Mouse (Mus musculus) heart, adult 18-20 months (tissue): Measurements from ENCODE around the gene Ppara. TPM values are rescaled to one million over a fixed set of nuclear protein-coding genes. Genes with fewer than 3 reads are reported as not detected.

Experiments used
- DNase-seq, 2 experiments: peaks; one replicate each; pipeline ENCODE4 v3.0.0; 2021 to 2022; ENCODE audit warnings: mixed read lengths in 1 of 2
- total RNA-seq, 2 experiments: library from RNA; stranded (reverse); gene quantifications; 2 replicates each; pipeline ENCODE4 v1.2.3; 2021

Ppara gene
- total RNA-seq, 2 experiments from 2014 or later: 73.1 to 74.9 TPM

DNA sequence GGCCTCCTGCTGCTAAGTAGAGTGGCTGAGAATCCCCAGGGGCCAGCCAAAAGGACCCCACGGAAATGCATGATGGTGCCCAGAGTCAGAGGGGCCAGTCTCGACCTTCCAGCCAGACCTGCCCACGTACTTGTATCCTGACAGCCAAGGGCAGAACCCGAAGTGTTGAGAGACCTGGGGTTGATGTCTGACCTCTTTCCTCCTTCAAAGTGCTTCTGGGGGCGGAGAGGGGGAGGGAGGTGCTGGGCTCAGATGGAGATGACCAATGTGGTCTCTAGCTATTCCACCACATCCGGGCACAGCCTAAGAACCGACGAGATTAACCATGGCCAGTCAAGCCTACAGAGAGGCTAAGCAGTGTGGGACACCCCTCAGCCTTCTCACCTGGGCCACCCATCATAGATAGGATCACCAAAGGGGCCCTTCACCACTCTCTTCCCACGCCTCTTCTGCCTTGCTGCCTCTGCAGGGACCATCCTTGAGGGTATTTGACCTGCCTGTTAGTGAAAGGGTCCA is 29.7 kb upstream of the Ppara start:
- no peak for DNase-seq

DNA sequence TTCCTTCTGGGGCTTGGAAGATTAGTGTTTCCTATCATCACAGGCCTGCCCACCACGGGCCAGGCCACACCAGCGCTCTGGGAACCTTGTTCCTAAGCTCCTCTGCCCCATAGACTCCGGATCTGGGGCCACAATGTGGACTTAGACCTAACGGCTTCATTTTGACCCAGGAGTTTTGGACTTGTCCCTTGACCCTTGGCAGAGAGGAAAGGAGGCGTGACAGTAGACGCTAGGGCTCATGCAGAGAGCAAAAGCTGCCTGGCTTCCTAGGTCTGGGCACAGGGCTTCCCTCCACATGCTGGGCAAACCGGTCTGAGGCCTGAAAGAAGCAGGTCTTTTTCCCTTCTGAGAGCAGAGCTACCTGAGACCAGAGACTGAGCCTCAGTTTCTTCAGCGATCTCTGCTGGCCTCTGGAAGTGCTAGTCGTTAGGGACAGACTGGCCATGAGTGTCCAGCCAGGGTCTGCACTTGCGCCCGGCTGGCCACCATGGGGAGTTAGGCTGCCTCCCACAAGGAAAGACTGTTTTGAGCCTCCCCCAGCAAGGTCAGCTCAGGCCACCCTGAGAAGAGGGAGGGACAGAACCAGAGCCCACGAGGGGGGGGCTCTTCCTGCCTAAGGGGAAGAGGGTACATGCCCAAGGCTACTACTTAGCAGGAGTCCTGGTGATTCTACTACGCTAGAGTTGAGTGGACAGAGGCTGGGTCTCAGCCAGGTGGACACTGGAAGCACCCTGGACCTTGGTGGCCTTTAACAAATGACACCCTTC is 29.0 kb upstream of the Ppara start:
- DNase-seq: peak; percentile 58 to 68

DNA sequence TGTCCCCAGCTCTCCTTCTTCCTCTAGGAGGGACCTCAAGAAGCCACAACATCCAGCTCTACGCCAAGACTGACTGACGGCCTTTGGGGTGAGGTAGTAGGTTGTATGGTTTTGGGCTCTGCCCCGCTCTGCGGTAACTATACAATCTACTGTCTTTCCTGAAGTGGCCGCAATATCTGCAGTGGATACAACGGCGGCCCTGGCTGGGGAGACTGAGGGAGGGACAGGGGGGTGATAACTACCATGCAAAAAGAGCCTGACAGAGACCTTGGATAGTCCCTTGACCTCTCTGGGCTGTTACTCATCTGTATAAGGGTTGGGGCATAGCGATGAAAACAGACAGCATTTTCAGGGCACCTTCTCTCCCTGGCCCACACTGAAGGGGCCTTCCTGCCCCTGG is 28.3 kb upstream of the Ppara start:
- no peak for DNase-seq

DNA sequence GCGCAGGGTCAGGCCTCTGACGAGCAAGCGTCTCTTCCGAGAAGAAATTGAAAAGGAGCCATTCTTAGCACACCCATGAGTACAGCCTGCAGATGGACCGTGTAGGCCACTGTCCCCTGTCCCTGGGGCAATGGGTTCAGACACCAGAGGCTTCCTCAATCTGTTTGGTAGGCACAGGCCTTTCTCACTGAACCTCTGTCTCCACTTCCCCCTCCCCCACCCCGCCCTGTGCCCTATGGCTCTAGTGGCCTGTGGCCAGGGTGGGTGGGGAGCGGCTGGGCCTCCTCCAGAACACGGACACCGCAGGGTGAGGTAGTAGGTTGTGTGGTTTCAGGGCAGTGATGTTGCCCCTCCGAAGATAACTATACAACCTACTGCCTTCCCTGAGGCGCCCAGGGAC is 27.8 kb upstream of the Ppara start:
- peak in 1 of 2 experiments; percentile 41 for DNase-seq

DNA sequence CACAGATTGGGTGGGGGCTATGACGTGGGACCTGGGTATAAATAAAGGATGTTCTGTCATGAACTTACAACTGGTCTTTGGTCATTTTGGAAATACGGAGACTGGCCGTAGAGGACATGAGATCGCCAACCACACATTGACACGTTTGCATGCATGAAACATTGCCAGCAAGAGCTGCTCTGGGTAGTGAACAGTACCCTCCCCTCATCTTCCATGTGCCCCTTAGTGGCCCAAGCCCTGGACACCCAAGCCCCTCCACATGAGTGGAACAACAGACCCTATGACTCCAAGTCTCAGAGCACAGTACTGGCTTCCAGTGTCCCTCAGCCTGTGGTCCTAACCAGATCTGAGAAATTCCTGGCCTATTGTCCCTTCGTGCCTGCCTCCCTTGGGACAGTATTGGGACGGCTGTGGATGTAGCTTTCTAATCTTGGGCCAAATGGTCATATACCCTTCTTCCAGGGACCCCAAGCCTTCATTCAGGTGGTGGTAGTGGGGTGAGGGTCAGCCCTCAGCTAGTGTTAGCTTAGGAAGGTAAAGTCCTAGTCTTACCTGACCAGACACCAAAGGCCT is 27.2 kb upstream of the Ppara start:
- no peak for DNase-seq

DNA sequence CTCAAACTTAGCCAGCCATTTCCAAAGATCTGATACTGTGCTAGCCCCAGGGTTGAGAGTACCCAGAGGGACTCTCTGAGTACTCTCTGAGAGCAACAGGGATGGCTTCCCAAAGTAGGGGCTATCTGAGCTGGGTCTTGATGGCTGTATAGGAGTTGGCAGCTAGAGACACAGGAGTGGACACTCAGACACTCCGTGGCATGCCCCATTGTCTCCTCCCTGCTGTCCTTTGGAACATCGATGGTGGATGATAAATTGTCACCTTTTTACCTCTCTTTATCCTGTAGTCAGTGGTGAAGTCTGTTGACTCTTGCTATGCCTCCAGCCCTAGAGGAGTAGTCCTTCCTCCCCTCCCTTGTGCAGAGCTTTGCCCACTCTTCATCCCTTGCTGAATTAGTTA is 26.6 kb upstream of the Ppara start:
- no peak for DNase-seq

DNA sequence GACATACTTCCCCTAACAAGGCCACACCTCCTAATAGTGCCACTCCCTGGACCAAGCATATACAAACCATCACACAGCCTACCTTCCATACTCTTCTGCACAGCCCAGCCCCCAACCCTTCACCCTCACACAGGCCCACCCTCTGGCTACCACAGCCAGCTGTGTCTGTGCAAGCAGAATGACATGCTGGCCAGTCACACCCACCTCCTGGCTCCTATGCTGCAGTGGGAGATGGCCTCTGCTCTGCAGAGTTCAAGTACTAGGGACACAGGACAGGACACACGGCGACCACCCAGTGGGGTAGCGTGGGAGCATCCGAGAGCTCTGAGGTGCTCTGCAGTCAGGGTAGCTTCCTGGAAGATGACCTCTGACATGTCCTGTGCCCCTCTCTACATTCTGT is 25.9 kb upstream of the Ppara start:
- no peak for DNase-seq

DNA sequence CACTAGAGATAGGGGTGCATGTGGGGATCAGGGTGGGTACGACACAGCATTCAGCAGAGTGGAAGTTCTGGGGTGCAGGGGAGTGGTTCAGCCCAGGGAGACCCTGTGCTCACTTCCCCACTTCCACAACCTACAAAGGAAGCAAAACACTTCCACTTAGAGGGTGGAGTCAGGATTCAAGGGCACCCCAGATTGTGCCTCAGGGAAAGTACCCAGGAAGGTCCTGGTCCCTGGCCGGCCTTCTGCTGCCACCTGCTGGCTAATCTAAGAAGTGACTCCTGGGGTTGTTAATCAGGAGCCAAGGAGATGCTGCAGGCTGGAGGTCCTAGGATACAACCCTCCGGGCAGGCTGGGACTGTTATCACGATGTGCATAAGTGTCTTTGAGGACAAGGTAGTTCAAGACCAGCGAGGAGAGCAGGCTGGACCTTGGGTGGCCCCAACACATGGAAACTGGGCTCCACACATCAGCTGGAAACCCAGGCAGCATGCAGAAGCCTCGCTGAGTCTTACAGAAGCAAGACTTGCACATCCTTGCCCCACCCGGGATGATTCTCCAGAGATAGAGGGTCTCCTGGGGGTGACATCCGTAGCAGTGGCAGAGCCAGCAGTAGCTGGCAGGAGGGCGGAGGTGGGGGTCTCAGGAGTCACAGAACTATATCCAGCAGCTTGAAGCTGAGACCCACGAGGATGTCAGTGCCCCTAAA is 25.4 kb upstream of the Ppara start:
- DNase-seq: peak; percentile 89 to 93

DNA sequence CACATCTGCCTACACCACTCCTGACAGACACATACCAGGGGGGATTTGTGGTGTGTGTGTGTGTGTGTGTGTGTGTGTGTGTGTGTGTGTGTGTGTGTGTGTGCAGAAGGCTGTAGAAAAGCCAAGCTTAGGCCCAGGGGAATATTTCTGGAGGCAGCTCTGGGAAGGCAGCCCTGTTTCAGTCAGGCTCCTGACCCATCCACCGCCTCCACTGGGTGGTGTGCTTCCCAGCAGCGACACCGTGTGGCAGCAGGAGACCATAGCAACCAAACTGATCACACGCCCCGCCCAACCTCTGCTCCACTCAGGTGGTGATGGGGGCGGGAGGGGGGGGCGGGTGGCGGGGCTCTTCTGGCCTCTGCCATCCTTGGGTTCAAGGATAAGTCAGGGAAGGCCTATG is 24.6 kb upstream of the Ppara start:
- peak; percentile 86 to 89 for DNase-seq

DNA sequence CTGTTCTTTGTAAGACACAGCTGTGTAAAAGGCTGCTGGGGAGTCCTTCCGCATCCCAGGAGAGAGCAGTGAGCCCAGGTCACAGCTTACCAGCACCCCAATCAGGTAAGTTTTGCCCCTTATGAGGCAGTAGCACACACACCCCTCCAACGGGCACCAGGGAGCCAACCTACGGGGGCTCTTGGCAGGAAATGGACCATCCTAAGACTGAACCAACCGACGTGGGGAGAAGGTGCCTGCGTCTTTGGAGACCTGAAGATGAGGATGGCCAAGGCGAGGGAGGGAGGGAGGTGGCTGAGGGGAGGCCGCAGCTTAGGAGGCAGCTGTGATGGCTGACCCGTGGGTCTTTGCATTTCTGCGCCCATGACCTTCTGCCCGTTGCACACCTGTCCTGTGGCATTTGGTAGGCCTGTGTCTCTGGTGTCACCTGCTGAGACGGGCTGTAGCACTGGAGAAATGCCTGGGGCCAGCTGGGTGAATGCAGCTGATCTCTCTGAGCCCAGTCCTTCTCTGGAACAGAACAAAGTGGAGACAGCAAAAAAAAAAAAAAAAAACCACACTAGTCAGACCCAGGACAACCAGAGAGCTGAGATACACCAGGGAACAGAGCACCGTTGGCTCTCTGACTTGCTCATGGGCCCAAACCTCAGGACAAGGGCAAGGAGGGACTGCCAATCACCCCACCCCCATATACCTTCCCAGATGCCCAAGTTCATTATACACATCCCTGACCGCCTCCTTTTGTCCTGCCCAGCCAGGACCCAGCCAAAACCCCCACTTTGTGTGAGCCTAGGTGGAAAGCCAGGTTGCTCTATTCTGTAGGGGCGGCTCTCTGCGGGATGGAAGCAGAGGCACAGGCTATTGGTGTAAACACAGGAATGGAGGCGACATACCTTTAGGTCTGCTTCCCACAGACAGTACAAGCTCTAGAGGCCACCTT is 23.9 kb upstream of the Ppara start:
- no peak for DNase-seq

DNA sequence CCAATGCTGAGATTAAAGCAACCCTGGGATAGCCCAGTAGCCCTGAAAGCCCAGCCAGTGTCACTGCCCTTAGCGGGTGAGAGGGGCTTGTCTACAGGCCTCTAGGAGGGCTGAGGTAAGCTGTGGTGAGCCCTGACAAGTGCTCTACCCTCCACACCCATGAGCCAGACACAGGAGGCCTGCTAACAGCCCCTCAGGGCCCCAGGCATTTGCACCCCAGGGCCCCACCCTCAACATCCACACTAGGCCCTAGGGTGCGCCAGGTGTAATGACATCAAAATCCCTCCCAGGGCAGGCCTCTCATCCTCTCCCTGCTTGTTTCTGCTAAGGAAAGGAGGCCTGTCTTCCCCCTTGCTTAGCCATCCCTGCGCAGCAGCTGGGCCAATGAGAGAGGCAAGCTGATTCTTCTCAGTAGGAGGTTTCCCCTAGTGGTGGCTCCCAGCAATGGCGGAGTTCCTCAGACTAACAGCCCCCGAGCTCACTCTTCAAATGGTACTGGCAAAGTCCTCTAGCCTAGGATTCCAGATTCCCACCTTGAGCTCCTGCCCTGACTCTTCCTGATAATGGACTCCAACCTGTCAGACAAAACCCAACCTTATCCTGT is 22.1 kb upstream of the Ppara start:
- DNase-seq: no peak

DNA sequence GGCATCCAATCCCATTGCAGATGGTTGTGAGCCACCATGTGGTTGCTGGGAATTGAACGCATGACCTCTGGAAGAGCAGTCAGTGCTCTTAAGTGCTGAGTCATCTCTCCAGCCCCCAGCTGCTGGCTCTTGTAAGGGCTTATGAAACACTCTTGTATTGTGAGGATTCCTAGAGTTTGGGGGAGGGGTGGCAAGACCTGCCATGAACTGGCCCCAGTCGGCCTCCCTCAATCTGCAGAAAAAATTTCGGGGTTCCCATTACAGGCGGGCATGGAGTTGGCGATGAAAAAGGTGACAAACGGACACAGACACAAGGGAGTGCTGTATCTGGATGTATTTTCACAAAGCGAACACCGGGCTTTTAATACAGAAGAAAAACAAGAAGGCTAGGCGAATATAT is 21.4 kb upstream of the Ppara start:
- no peak for DNase-seq

DNA sequence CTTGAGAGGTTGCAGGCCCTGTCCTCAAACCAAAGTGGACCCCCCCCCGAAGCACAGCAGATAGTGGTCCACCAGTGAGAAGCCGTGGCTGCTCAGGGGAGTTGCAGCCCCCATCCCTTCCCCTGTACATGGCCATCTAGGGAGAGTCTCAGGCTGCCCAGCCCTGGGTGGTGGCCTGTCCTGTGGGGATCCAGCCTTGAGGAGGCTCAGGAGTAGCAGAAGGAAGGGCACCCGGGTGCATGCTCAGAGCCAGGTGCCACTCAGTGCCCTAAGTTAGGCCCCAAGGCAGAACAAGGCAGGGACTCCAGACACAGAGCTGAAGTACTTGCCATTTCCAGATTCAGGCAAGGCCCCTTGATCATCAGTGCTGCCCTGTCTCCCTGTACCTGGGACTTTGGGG is 19.7 kb upstream of the Ppara start:
- no peak for DNase-seq

DNA sequence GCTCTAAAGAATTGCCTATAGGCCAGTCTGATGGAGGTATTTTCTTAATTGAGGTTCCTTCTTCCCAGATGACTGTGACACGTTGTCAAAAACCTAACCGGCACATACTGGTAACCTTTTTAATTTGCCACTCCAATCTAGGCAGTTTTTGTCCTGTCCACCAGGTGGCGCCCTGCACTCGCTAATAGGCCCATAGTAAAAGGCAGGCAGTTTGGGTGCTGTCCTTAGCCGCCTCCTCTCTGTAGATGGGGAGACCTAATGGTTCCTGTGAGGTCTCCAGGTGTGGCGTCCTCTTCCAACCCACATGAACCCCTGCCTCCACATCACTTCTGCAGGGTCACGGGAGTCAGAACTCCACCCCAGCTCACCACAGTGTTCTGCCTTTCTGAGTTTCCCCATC is 18.7 kb upstream of the Ppara start:
- peak; percentile 74 to 93 for DNase-seq

DNA sequence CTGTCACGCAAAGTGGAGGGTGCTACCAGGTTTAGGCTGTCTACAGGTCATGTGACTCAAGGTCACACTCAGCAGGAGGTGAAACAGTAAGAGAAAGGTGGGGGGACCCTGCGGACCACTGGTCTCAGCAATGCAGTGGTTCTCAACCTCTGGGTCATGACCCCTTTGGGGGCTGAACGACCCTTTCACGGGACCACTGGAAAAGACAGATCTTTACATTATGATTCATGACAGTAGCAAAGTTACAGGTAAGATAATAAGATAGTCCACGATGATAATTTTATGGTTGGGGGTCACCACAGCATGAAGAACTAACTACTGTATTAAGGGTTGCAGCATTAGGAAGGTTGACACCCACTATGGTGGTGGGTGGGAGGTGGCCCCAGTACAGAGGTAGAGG is 18.2 kb upstream of the Ppara start:
- DNase-seq: no peak

DNA sequence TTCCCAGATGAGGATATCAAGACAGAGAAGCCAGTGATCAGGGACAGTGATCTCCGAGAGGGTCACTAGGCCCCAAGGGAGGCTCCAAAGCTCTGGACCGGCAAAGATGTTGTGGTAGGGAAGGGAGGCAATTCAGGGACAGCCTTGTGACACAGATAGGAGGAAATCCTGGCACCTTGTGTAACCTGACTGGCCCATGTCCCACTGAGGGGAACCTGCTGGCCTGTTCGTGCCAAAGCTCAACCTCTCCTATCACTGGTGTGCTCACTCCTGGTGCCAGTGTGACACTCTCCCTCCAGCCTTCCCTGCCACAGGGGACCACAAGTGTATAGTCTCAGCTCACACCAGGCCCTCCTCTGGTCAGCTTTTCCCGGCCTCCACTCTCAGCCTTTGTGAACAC is 17.8 kb upstream of the Ppara start:
- DNase-seq: peak; percentile 58

DNA sequence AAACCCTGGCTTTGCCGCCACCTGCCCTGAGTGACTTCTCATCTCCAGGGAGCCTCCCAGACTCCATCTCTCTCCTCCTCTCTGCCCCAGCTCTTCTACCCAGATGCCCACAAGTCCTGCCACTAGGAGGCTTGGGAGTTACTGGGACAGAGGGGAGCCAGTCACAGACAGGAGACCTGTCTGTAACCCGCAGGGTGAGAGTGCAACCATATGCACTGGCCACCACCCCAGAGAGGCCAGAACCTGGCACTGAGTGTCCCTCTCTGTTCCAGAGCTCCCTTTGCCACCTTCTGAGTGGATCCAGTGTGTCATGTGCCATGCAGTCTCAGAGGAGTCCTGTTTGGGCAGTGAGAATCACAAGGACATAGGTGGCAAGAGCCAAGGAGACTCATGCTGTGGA is 17.0 kb upstream of the Ppara start:
- peak; percentile 38 to 55 for DNase-seq

DNA sequence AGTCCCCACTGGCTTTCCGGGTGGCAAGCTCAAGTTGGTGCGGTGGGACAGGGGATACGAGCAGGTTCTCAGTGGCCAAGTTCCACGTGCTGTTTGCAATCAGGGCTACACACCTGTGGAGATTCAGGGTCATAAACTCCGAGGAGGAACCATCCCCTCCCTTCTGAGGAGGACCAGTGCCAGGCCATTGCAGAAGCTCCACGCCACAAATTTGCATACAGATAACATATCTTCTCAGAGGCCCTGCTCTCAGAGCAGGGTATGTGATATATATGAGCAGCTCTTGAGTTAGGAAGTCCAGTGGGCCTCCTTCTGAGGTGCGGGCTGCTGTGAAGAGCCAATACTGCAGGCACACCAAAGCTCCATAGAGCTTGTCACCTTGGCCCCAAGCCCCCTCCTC is 15.8 kb upstream of the Ppara start:
- no peak for DNase-seq

DNA sequence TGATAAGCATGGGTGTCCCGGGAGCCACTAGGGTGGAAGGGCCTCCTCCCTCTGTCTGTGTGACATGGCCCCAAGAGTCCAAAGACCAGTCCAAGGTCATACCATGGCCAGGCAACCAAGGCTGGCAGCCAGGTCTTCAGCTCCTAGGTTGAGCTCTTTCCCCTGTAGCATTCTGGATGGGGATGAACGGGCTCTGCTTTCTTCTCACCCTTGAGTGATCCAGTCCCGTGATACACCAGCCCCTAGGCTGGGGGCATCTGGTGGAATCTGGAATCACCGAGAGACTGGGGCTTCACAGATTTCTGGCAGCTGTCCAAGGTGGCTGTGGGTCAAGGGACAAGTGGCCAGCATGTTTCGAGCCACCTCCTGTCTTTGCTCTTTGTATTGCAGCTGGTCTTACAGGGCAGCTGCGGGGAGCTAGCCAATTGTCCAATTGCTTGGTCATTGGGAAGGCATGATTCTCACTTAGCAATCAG is 14.4 kb upstream of the Ppara start:
- DNase-seq: no peak

DNA sequence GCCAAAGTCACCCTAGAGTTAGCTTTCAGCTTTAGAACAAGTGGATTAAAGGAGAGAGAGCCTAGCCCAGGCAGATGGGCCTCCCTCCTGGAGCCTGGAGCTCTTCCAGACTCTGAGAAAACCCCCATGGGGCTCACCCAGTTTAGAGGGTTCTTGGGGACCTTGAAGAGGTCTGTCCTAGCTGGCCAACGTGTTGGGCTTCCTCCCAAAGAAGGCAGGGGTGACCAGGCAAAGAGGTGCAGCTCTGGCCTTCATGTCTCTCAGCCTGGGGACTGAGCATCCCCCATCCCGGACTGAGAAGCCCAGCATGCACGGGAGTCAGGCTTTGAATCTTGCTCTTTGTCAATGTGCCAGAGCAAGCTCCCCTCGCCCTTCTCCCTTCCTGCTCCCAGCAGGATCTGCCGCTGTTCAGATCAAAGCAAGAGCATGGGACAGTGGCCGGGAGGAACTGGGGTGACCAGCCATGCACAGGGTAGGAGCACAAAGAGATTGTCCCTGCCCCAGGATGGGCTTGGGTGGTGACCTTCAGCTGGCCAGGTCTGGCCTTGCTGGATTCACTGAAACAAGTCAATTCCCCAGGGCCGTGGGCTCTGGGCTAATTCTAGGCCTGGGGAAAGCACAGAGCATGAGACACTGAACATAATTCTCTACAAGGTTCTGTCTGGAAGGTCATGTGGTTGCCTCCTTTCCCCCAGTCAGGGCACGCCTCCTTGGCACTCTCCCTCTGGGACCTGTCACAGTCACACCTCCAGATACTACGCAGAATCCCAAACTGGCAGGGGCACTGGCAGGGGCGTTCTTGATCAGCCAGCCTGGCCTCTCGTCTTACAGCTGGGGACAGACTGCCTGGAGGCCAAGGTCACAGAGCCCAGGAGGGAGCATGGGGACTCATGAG is 10.3 kb upstream of the Ppara start:
- DNase-seq: peak; percentile 84 to 89

DNA sequence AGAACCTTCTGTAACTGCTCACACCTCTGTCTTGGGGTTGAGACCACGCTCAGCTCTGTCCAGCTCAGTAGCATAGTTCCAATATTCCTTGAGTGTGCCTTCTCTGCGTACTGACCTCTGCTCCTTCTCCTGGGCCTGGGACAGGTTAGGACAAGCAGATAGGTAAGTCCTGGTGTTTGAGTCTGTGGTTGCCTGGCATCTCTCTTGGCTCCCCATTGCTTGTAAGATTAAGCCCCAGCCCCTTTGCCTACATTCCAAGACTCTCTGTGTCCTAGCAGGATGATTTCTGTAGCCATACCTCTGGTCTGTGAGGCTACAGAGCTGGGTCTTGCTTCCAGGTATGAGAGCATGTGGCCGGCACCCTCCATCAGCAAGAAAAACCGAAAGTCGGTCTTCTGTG is 6.6 kb upstream of the Ppara start:
- DNase-seq: no peak
